Mouse (Mus musculus) adrenal gland, postnatal 25 days (tissue): ENCODE results near the gene Shc3. TPM values are rescaled to one million over a fixed set of nuclear protein-coding genes. Genes with fewer than 3 reads are reported as not detected.

Experiments
- DNase-seq: peaks from one replicate; pipeline ENCODE4 v3.0.0; 2021; ENCODE audit warnings: mixed read lengths
- total RNA-seq: library from RNA; stranded (reverse); gene quantifications from 2 replicates; pipeline ENCODE4 v1.2.3, GENCODE M21; 2021

Shc3 gene
- total RNA-seq, 1 experiment from 2014 or later, result 1.8 TPM

- no peak for DNase-seq
Measured at GRCm38 (mm10) chr13:51480341-51481011, 88.7 kb downstream of the Shc3 start.

GRCm38 (mm10) chr13:51479826-51480225 is 89.4 kb downstream of the Shc3 start:
- peak; percentile 68 for DNase-seq

GRCm38 (mm10) chr13:51476991-51477390 is 92.2 kb downstream of the Shc3 start:
- no peak for DNase-seq

- DNase-seq, result no peak
Measured at GRCm38 (mm10) chr13:51468697-51469250, 100.4 kb downstream of the Shc3 start.

GRCm38 (mm10) chr13:51466117-51466841 is 102.9 kb downstream of the Shc3 start:
- no peak for DNase-seq

GRCm38 (mm10) chr13:51464294-51464693 is 104.9 kb downstream of the Shc3 start:
- DNase-seq, result no peak

- DNase-seq, result no peak
Measured at GRCm38 (mm10) chr13:51456190-51456878, 112.9 kb downstream of the Shc3 start.

- DNase-seq, result no peak
Measured at GRCm38 (mm10) chr13:51446550-51446949, 122.7 kb downstream of the Shc3 start.

- DNase-seq, result no peak
Measured at GRCm38 (mm10) chr13:51442922-51443321, 126.3 kb downstream of the Shc3 start.

- DNase-seq, result no peak
Measured at GRCm38 (mm10) chr13:51437105-51438085, 131.8 kb downstream of the Shc3 start.

- DNase-seq, result no peak
Measured at GRCm38 (mm10) chr13:51435146-51435545, 134.1 kb downstream of the Shc3 start.

GRCm38 (mm10) chr13:51434460-51434859 is 134.8 kb downstream of the Shc3 start:
- DNase-seq, result no peak

- DNase-seq, result no peak
Measured at GRCm38 (mm10) chr13:51433371-51433770, 135.8 kb downstream of the Shc3 start.

- no peak for DNase-seq
Measured at GRCm38 (mm10) chr13:51425662-51426443, 143.4 kb downstream of the Shc3 start.

- DNase-seq, result peak; percentile 70
Measured at GRCm38 (mm10) chr13:51424647-51425046, 144.6 kb downstream of the Shc3 start.

GRCm38 (mm10) chr13:51423647-51424046 is 145.6 kb downstream of the Shc3 start:
- no peak for DNase-seq

GRCm38 (mm10) chr13:51420861-51421260 is 148.4 kb downstream of the Shc3 start:
- DNase-seq, result no peak

- DNase-seq, result no peak
Measured at GRCm38 (mm10) chr13:51419501-51419900, 149.7 kb downstream of the Shc3 start.

GRCm38 (mm10) chr13:51418942-51419451 is 150.2 kb downstream of the Shc3 start:
- no peak for DNase-seq

GRCm38 (mm10) chr13:51418268-51418941 is 150.8 kb downstream of the Shc3 start:
- peak; percentile 96 for DNase-seq
